Mouse (Mus musculus): ENCODE measurements at regions not wholly inside any gene's neighbourhood (a gene's known extent, or its start where the extent isn't known, plus 50 kb on each side); places are given as distances from the start of the nearest gene placed in this dataset.
A peak's percentile ranks its signal among the peaks of the same experiment; 100 is the strongest.

DNA sequence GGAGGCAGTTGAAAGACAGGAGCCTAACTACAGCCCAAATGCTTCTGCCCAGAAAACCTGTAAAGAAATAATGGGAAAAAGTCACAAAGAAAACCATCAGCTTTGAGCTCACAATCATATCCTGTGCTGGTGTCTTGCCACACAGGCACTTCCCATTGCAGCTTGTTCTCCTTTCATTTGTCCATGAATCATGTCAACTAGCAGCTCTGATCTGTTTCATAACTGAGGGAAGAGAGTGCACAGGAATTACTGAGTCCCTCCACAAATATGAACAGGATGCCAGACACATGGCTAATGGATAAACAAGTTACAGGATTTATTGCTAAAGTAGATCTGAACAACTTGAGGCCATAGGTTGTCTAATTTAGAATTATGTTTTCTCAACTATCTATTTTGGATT is 286.2 kb downstream of the Rnf144a start:
- ATAC-seq: no peak
- Histone ChIP-seq H3K4me2 (replicated peaks) (no peak overlapping the region), H3K4me1 (replicated peaks) (no peaks in the 10 kb centered on the region), H3K36me3 (no peaks in the 10 kb centered on the region), H3K9ac (no peak overlapping the region), H3K4me3 (replicated peaks) (no peak overlapping the region), H3K27ac (no peak overlapping the region), H3K27me3 (replicated peaks) (no peaks in the 10 kb centered on the region), H3K9me3 (no peaks in the 10 kb centered on the region)

DNA sequence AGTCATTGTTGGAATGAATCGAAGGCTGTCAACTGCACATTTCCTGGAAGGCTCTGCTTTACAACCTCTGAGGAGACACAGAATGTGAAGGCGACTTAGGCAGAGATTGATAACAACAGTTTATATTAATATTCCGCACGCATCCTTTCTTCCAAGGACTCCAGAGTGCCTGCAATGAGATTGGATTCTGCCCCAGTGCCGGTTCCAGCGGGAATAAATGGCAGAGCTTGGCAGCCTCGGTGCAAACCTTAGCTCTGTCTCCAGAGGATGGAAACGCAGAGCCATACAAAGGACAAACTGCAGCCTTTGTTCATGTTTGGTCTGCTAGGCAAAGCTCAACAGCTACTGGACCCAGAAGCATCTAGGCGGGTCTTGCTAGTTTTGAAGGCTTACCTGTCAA is 288.8 kb downstream of the Rnf144a start:
- Histone ChIP-seq H3K4me1 (replicated peaks) (no peaks in the 10 kb centered on the region), H3K27ac (no peak overlapping the region), H3K36me3 (no peaks in the 10 kb centered on the region), H3K9me3 (no peaks in the 10 kb centered on the region), H3K9ac (no peak overlapping the region), H3K4me3 (replicated peaks) (no peak overlapping the region), H3K27me3 (replicated peaks) (no peaks in the 10 kb centered on the region), H3K4me2 (replicated peaks) (no peak overlapping the region)
- WGBS: 70% methylated on average over 9 of the region's 9 CpGs
- ATAC-seq: no peak

DNA sequence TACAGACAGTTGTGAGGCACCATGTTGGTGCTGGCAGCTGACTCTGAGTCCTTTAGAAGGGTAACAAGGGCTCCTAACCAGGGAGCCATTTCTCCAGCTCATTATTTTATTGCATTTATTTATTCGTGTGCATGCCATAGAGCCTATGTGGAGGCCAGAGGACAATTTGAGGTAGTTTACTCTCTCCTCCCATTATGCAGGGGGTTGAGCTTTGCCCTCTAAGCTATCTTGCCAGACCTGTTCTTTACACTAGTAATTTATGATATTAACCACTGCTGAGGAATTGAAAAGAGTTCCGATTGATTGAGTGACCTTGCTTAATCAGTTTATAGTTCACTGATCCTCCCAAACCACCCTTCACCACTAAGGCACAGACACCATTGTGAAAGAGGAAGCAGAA is 290.8 kb downstream of the Rnf144a start:
- no peaks in the 10 kb centered on the region for H3K4me1 ChIP-seq (replicated peaks)
- H3K27me3 ChIP-seq (replicated peaks): no peaks in the 10 kb centered on the region
- peak; percentile 95 for ATAC-seq
- H3K9me3 ChIP-seq: no peaks in the 10 kb centered on the region
- H3K4me3 ChIP-seq (replicated peaks): no peak overlapping the region
- no peak overlapping the region for H3K27ac ChIP-seq
- WGBS: 53% methylated on average over 2 of the region's 2 CpGs
- no peak overlapping the region for H3K9ac ChIP-seq
- no peak overlapping the region for H3K4me2 ChIP-seq (replicated peaks)
- H3K36me3 ChIP-seq: no peaks in the 10 kb centered on the region

DNA sequence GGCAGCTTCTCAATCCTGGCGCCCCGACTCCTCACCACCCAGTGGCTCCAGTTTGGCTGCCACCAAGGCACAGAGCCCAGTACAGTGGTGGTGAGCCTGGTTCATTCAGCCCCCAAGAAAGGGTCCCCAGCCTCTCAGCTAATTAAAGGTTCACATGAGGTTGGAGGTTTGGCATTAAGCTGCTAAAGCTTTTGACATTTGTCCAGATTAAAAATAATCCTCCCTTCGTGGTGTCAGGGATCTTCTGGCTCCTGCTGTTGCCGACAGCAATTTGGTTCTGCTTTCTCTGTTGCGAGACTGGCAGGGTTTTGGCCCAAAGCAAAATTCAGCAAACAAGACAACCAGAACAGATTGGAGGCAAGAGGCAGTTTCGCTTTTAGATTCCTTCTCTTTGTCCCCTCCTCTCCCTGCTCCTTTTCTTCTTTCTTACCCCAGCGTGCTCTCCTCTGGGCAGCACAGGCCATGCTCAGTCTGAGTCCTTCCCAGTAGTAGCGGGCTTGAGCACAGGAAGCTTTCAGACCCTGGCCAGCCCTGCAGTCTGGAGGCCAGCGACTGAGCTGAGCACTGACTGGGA is 299.6 kb downstream of the Rnf144a start:
- H3K4me1 ChIP-seq (replicated peaks): no peaks in the 10 kb centered on the region
- ATAC-seq: no peak
- no peaks in the 10 kb centered on the region for H3K36me3 ChIP-seq
- H3K9ac ChIP-seq: no peak overlapping the region
- no peaks in the 10 kb centered on the region for H3K27me3 ChIP-seq (replicated peaks)
- H3K27ac ChIP-seq: no peak overlapping the region
- H3K4me3 ChIP-seq (replicated peaks): no peak overlapping the region
- 73% methylated on average over 9 of the region's 9 CpGs for WGBS
- no peak overlapping the region for H3K4me2 ChIP-seq (replicated peaks)
- no peaks in the 10 kb centered on the region for H3K9me3 ChIP-seq

DNA sequence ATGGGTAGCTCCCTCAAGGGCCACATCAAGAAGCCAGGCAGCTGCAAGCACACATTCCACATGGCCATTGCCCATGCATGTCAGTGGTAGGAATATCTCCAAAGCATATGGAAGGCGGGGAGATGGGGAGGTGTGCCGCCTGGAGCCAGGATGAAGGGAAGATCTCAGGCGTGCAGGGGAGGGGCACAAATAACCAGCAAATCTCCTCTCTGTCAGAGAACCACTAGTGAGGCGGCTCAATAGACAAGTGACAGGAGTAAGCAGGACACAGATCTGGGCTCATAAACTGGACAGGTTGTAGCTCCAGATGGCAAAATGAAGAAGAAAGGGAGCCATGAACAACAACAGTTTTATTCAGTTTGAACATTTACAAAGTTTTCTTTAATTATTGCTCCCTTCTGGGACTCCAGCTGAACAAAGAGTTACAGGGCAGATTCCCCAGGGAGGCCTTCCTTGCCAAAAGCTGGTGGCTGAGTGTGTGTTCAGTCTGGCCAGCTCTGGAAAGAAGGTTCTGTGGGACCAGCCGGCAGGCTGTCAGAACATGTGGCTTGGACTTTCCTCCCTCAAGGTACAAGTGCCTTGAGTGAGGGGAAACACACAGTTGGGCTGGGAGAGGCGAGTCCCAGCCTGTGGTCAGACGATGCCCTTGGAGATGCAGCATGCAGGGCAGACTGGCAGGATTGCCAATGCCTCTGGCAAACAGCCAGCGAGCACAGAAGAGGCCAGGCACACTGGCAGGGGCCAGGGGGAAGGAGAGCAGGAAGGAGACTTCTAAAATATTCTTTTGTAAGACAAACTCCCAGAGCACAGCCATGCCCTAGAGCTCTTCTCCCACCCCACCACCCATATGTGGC is 302.7 kb downstream of the Rnf144a start:
- no peak for ATAC-seq
- Histone ChIP-seq H3K27ac (no peak overlapping the region), H3K4me2 (replicated peaks) (no peak overlapping the region), H3K4me1 (replicated peaks) (no peaks in the 10 kb centered on the region), H3K27me3 (replicated peaks) (no peaks in the 10 kb centered on the region), H3K9me3 (no peaks in the 10 kb centered on the region), H3K36me3 (no peaks in the 10 kb centered on the region), H3K9ac (no peak overlapping the region), H3K4me3 (replicated peaks) (no peak overlapping the region)
- WGBS: 79% methylated on average over 8 of the region's 8 CpGs

DNA sequence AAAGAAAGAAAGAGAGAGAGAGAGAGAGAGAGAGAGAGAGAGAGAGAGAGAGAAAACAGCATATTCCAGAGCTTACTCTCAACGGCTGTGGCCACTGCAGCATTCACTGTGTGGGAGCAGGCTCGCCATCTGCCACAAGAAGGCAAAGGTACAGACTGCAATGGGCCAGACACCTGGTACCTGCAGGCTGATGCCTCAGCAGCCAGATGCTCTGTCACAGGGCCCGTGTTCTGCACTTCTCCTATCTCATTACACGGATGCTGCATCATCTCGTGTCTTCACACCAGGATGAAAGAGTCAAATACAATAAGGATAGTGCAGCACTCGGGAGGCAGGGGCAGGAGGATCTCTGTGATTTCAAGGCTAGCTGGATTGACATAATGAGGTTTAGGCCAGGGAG is 305.2 kb downstream of the Rnf144a start:
- 88% methylated on average over 6 of the region's 6 CpGs for WGBS
- H3K27ac ChIP-seq: no peak overlapping the region
- H3K9me3 ChIP-seq: no peaks in the 10 kb centered on the region
- no peak overlapping the region for H3K4me3 ChIP-seq (replicated peaks)
- H3K9ac ChIP-seq: no peak overlapping the region
- no peaks in the 10 kb centered on the region for H3K27me3 ChIP-seq (replicated peaks)
- H3K36me3 ChIP-seq: no peaks in the 10 kb centered on the region
- H3K4me2 ChIP-seq (replicated peaks): no peak overlapping the region
- no peak for ATAC-seq
- no peaks in the 10 kb centered on the region for H3K4me1 ChIP-seq (replicated peaks)

DNA sequence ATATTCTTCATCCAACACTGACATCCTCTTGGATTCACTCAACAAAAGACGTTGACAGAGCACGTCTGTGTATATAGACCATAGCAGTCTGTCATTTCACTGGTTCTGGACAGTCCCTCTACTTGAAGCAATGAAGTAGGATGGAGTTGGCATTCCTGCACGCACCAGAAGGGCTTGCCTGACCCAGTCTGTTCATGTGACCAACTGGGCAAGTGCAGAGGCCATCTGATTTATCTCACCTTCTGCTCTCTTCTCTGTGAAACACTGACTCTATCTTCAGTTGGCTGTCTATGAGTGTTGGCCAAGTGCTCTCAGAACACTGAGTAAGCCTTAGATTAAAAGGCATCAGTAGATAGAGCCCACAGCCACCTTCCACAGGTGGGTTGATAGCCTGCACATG is 310.7 kb downstream of the Rnf144a start:
- ATAC-seq: no peak
- Histone ChIP-seq H3K4me1 (replicated peaks) (no peaks in the 10 kb centered on the region), H3K4me2 (replicated peaks) (no peak overlapping the region), H3K9ac (no peak overlapping the region), H3K27me3 (replicated peaks) (no peaks in the 10 kb centered on the region), H3K36me3 (no peaks in the 10 kb centered on the region), H3K9me3 (no peaks in the 10 kb centered on the region), H3K27ac (no peak overlapping the region), H3K4me3 (replicated peaks) (no peak overlapping the region)
- WGBS: 75% methylated on average over 3 of the region's 3 CpGs

DNA sequence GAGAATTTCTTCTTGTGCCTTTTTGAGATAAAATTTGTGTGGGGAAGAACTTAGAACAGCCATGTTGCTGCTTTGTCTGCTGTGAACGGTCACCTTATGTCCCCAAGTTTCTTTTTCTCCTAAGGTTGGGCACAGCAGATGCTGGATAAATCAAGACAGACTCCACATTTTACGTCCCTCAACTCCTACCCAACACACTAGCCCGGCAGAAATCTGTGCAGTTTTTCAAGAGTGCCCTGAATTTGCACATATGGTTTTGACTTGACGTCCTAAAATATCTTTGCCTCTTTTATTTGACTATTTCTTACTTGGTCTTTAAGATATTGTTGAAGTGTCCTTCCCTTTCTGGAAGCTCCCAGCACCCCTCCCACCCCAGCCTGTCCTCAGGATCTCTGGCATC is 312.7 kb downstream of the Rnf144a start:
- Histone ChIP-seq H3K4me3 (replicated peaks) (no peak overlapping the region), H3K9ac (no peak overlapping the region), H3K27me3 (replicated peaks) (no peaks in the 10 kb centered on the region), H3K9me3 (no peaks in the 10 kb centered on the region), H3K4me2 (replicated peaks) (no peak overlapping the region), H3K36me3 (no peaks in the 10 kb centered on the region), H3K4me1 (replicated peaks) (no peaks in the 10 kb centered on the region), H3K27ac (no peak overlapping the region)
- no peak for ATAC-seq
- WGBS: 84% methylated on average over 4 of the region's 4 CpGs

DNA sequence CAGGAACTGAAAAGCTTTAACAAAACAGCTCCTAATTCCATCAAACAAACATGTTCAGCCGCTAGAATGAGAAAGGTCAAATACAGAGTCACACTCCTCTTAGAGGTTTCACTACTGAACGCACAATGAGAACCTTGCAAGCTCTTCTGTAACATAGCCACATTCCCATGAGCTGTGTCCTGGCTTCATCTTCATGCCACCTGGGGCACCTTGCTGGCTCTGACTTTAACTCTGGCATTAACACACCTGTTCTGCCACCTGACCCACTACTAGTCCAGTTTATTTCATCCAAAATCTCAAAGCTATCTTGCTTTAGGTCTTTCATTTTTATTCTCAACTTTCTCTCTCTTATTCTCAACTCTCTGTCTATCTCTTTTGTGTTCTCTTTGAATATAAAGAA is 314.9 kb downstream of the Rnf144a start:
- no peak for ATAC-seq
- no peaks in the 10 kb centered on the region for H3K9me3 ChIP-seq
- WGBS: 71% methylated on average over 2 of the region's 2 CpGs

DNA sequence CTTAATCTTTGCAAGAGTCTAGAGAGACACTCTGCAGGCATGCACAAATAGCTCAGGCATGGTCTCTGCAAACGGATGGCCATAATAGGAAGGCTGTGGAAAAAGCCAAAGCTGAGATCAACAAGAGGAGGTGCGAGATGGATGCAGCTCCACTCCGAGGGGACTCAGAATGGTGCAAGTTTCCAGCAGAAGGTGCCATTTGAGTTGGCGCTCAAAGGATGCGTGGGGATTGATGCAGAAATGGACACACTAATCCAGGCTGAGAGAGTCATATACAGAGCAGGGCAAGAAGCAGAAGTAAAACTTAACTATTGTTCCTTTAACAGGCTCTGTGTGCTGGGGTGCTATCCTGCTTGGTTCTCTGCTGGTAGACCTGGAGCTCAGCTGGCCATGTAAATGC is 315.9 kb downstream of the Rnf144a start:
- Histone ChIP-seq H3K27me3 (replicated peaks) (no peaks in the 10 kb centered on the region), H3K27ac (no peak overlapping the region), H3K9ac (no peak overlapping the region), H3K4me3 (replicated peaks) (no peak overlapping the region), H3K4me2 (replicated peaks) (no peak overlapping the region), H3K9me3 (no peaks in the 10 kb centered on the region), H3K4me1 (replicated peaks) (no peaks in the 10 kb centered on the region), H3K36me3 (no peaks in the 10 kb centered on the region)
- ATAC-seq: no peak
- 91% methylated on average over 5 of the region's 5 CpGs for WGBS

More for the DNA sequence above, 314.9 kb downstream of the Rnf144a start:
- Histone ChIP-seq H3K27ac (no peak overlapping the region), H3K4me2 (replicated peaks) (no peak overlapping the region), H3K4me3 (replicated peaks) (no peak overlapping the region), H3K36me3 (no peaks in the 10 kb centered on the region), H3K9ac (no peak overlapping the region), H3K4me1 (replicated peaks) (no peaks in the 10 kb centered on the region), H3K27me3 (replicated peaks) (no peaks in the 10 kb centered on the region)

DNA sequence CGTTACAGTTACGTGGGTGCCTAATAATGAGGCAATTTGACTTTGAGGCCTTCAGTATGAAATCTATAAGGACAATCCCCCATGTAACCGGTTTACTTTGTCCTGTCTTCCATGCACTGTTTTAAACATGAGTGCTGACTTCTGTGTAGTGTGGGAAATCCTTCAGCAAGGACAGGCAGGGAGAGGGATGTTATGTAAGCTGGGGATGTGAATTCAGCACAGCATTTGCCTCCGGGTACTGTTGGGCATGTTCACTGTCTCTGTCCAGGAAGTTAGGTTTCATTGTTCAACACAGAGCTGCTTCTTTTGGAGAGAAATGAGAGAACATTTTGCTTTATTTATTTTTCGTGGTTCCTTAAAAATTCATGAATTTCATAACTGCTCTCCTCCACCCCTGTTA is 322.7 kb downstream of the Rnf144a start:
- no peaks in the 10 kb centered on the region for H3K9me3 ChIP-seq
- H3K9ac ChIP-seq: no peak overlapping the region
- no peaks in the 10 kb centered on the region for H3K27me3 ChIP-seq (replicated peaks)
- H3K4me1 ChIP-seq (replicated peaks): no peaks in the 10 kb centered on the region
- ATAC-seq: no peak
- H3K4me3 ChIP-seq (replicated peaks): no peak overlapping the region
- 64% methylated on average over 5 of the region's 5 CpGs for WGBS
- no peak overlapping the region for H3K27ac ChIP-seq
- no peaks in the 10 kb centered on the region for H3K36me3 ChIP-seq
- no peak overlapping the region for H3K4me2 ChIP-seq (replicated peaks)

DNA sequence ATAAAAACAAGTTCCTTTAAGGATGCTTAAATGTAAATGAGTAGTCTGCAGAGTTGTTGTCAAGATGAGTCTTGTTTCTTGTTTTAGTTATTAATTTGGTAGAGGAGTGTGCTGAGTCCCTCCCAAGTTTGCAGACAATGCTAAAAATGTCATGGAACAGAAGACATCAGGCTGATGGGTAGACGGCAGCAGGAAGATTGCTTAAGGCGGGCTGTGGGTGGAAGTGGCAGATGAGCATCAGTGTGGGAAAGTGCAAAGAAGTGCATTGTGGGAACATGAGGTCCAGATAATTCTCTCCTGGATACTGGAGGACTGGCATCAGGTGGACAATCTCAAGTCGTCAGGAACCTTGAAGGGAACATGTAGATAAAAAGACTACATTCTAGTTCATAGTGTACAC is 323.2 kb downstream of the Rnf144a start:
- Histone ChIP-seq H3K36me3 (no peaks in the 10 kb centered on the region), H3K27me3 (replicated peaks) (no peaks in the 10 kb centered on the region), H3K9me3 (no peaks in the 10 kb centered on the region), H3K4me2 (replicated peaks) (no peak overlapping the region), H3K4me1 (replicated peaks) (no peaks in the 10 kb centered on the region), H3K9ac (no peak overlapping the region), H3K27ac (no peak overlapping the region), H3K4me3 (replicated peaks) (no peak overlapping the region)
- no peak for ATAC-seq
- 74% methylated on average over 3 of the region's 3 CpGs for WGBS

DNA sequence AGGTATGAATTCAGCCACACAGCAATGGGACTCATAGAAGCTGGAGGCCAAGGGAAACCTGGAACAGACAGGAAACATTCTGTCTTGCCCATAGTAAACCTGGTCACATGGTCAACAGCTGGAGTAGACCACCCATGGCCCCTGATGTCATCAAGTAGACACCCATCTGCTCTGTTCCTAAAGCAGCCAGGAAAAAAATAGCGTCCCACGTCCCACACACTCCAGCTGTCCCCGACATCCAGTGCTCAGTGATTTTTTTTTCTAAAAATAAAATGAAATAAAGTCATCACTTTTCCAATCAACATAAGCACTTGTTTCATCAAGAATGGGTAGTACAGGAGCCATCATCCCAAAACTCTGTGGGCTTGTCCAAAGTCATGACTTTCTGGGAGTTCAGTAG is 326.7 kb downstream of the Rnf144a start:
- Histone ChIP-seq H3K9me3 (no peaks in the 10 kb centered on the region), H3K4me1 (replicated peaks) (no peaks in the 10 kb centered on the region), H3K27me3 (replicated peaks) (no peaks in the 10 kb centered on the region), H3K4me2 (replicated peaks) (no peak overlapping the region), H3K36me3 (no peaks in the 10 kb centered on the region), H3K9ac (no peak overlapping the region), H3K27ac (no peak overlapping the region), H3K4me3 (replicated peaks) (no peak overlapping the region)
- WGBS: 69% methylated on average over 3 of the region's 3 CpGs
- ATAC-seq: no peak

Measured in intestine, embryonic 15.5 days (tissue).